Mouse (Mus musculus): ENCODE data around the gene Rsbn1.

DNA sequence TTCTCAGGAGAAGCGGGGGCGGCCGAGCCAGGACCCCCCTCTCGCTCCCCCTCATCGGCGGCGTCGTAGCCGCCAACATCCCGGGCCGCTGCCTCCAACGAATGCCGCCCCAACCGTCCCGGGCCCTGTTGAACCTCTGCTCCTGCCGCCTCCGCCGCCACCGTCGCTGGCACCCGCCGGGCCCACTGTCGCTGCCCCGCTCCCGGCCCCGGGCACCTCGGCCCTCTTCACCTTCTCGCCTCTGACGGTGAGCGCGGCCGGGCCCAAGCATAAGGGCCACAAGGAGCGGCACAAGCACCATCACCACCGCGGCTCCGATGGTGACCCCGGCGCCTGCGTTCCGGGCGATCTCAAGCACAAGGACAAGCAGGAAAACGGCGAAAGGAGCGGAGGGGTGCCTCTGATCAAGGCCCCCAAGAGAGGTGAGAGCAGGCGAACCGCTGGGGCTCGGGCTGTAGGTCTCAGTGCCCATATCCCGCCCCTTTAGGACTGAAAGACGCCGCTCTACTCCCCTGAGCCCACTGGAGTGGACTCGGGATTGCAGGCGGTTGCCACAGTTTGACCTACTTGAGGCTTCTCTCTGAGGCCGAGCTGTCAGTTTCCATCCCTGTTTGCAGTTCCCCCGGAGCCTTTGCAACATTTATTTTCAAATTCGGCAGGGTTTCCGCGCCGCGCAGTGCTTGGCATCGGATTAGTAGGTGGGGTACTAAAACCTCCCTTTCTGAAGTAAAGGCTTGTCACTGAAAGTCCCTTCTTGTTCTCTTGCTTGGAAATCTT lies 1.0 kb downstream of the Rsbn1 start:
- TF ChIP-seq POLR2A (IDR thresholded peaks at IDR 0.05; ENCODE audit: insufficient read depth, low read length) (no peak), CTCF (IDR thresholded peaks at IDR 0.05; ENCODE audit: low read depth, low read length) (no peak), EP300 (IDR thresholded peaks at IDR 0.05; ENCODE audit: insufficient read depth, low read depth, low read length) (no peak)

Measured in ES-Bruce4 (cell line).